Mouse (Mus musculus) left cerebral cortex, adult 9 months (tissue): ENCODE results near the gene Stmn1.

Experiments
- DNase-seq, 2 experiments: peaks; one replicate each; pipeline ENCODE4 v3.0.0; 2022; ENCODE audit warnings: low spot score in 2 of 2

The Stmn1 gene

DNA sequence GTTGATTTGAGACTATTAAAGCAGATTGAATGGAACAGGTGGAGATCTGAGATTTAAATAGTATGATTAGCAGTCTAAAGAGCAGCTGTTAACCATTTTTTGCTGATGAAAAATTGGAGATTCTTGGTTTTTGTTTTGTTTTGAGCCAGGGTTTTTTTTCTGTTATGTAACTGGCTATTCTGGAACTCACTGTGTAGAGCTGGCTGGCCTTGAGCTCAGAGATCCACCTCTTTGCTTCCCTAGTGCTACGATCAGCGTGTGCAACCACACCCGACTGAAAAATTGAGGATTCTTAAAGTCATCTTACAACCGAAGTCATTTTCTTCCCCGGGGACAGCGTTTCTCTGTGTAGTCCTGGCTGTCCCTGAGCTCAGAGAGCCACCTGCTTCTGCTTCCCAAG, 43.6 kb downstream of the Stmn1 start:
- no peak for DNase-seq

DNA sequence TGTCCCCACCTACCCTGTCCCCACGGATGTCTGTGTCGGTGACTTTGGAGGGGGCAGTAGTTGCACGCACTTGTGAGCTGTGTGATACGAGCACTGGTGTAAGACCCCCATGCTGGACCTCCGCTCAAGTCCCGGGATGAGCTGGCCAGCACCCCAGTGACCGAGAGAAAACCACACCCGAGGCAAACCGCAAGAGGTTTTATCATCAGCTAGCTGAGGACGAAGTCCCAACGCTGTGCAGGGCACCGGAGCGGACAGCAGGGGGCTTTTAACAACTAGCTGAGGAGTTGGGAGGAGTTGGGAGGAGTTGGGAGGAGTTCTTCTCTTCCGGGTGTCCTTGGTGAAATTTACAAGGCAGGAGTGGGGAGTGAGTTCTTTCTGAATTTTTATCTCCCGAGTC, 44.7 kb downstream of the Stmn1 start:
- peak in 1 of 2 experiments; percentile 47 for DNase-seq

DNA sequence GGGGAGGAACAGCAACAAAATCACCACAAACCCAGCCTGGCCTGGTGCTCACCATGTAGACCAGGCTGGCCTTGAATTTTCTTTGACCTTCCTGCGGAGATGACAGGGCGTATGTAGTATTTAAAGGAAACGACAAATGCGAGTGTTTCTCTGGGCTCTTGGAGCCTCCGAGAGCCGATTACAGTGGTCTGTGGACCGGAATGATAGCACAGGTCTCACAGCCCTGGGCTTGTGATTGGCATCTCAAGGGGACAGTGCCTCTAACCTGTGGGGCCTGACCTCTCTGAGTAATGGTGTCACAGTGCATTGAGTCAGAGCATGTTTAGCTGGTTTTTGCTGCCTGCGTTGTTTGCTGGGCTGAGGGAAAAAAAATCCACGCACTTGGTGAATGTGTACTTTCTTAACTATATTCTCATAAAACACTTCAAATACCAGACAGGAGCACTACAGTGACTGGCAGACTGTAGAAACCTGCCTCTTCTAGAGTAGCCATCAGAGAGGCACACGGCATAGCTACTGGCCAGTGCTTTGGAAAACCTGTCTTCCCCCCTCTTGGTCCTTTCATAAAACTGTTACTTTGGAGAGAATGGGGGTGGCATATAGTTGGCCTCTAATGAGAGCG, 46.3 kb downstream of the Stmn1 start:
- no peak for DNase-seq

DNA sequence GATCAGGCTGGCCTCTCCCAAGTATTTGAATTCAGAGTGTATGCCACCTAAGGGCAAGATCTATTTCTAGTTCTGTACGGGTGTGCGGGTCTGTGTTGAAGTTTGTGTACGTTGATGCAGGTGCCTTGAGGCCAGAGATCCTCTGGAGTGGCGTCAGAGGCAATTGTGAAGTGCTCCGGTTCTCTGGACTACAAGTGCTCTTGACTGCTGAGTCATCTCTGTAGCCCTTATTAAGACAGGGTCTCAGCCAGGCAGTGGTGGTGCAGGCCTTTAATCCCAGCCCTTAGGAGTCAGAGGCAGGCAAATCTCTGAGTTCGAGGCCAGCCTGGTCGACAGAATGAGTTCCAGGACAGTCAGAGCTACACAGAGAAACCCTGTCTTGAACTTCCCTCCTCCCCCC, 47.5 kb downstream of the Stmn1 start:
- DNase-seq, result no peak

DNA sequence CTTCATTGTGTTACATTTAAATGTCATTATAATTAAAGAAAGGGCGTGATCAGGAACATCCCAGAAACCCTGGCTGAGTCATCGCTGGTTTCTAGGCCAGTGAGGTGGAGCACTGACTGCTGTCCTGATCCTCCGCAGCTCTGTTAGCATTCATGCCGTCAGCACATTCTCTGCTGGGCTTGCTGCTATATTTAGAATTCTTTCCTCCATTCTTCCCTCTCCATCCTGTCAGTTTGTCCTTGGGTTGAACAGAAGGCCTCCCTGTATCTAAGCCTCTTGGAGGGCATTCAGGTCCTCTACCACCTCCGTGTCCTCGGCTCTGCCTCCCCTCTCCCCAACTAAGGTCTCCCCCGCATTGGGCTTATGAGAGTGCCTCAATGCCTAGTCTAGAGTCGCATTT, 48.9 kb downstream of the Stmn1 start:
- DNase-seq, result peak; percentile 47 to 63

DNA sequence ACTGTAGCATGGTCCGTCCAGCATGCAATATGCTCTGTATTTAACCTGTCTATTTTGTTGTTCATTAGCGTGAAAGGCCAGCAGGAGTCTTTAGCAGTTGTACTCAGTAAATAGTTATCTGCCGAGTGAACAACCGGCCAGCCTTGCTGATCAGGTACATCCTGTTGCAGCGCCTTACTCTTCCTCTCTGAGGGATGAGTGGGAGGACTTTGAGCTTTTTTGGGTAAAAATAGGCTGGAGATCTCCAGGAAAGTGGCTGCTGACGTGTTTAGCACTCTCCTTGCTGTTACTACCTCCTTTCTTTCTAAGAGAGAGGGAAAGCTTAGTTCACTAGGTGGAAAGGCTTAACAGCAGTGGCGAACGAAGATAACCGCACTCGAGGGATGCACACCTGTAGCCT, 49.6 kb downstream of the Stmn1 start:
- peak in 1 of 2 experiments; percentile 49 for DNase-seq

DNA sequence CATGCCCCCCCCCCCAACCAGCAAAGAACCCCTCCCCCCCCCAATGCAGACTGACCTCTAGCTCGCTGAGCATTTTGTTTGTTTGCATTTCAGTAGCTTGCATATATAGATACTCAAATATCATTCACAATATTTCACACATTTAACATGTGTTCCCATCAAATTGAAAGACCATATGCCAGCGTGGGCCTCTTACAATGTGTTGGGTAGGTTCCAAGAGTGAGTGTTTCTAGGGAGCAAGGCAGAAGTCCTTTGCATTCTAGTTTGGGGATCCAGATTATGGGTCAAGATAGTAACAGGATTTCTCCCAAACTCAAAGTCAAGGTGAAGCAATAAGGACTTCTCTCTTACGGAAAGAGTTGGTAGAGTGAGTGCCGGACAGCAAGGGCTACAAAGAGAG, 50.4 kb downstream of the Stmn1 start:
- no peak for DNase-seq

DNA sequence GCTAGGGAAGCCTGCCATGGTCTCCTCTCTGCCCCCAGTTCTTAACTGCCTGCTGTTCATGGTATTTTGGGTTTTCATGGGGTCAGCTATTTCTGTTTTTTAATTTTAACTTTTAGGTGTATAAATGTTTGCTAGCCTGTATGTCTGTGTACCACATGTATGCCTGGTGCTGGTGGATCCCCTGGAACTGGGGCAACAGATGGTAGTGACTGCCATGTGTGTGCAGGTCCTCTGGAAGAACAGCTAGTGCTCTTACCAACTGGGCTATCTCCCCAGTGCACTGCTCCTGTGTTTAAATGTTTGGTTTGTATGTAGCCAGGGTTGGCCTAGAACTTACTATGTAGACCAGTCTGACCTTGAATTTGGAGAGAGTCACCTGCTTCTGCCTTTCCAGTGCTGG, 51.2 kb downstream of the Stmn1 start:
- no peak for DNase-seq
